Mouse (Mus musculus) neural tube, embryonic 15.5 days (tissue): ENCODE measurements at regions not wholly inside any gene's neighbourhood (a gene's known extent, or its start where the extent isn't known, plus 50 kb on each side); places are given as distances from the start of the nearest gene placed in this dataset.

ENCODE experiments used
- ATAC-seq: fragments of 200-750 bp; cut with Nextera tagmentation; 2 replicates; pipeline ENCODE4 v1.8.0; 2017; ENCODE audit warnings: mild to moderate bottlenecking, moderate TSS enrichment, moderate library complexity; ENCODE audit not compliant: low FRiP score
- H3K27ac ChIP-seq: fragments of 300-500 bp; sonication (generic); replicated peaks from 2 replicates; pipeline ENCODE4 v1.5.1; 2015; ENCODE audit warnings: mild to moderate bottlenecking, inconsistent platforms
- H3K27me3 ChIP-seq: fragments of 300-500 bp; sonication (generic); replicated peaks from 2 replicates; pipeline ENCODE4 v1.6.1; 2015; ENCODE audit warnings: inconsistent platforms
- H3K36me3 ChIP-seq: fragments of 300-500 bp; sonication (generic); 2 replicates; pipeline ENCODE4 v1.6.1; 2015; ENCODE audit warnings: inconsistent platforms
- H3K4me1 ChIP-seq: fragments of 300-500 bp; sonication (generic); 2 replicates; pipeline ENCODE4 v1.6.1; 2015; ENCODE audit warnings: inconsistent platforms
- H3K4me2 ChIP-seq: fragments of 300-500 bp; sonication (generic); 2 replicates; pipeline ENCODE4 v1.6.1; 2015; ENCODE audit warnings: inconsistent platforms, mild to moderate bottlenecking, moderate library complexity
- H3K4me3 ChIP-seq: fragments of 300-500 bp; sonication (generic); replicated peaks from 2 replicates; pipeline ENCODE4 v1.5.1; 2015; ENCODE audit warnings: mild to moderate bottlenecking, inconsistent platforms
- H3K9ac ChIP-seq: fragments of 300-500 bp; sonication (generic); replicated peaks from 2 replicates; pipeline ENCODE4 v1.6.1; 2015; ENCODE audit warnings: mild to moderate bottlenecking, inconsistent platforms
- H3K9me3 ChIP-seq: fragments of 300-500 bp; sonication (generic); replicated peaks from 2 replicates; pipeline ENCODE4 v1.6.1; 2016; ENCODE audit warnings: inconsistent platforms
- WGBS: fragments of 180-500 bp; shearing (Covaris S2); methylation state at CpG from one replicate; pipeline ENCODE4 v1.1.7; 2015; ENCODE audit warnings: mixed read lengths; 5-methylcytosine and 5-hydroxymethylcytosine counted together

- no peak overlapping the region for H3K9ac ChIP-seq
- no peaks in the 10 kb centered on the region for H3K9me3 ChIP-seq
- peak overlapping the region; percentile 20; the same call in 1 of the 2 replicates for H3K4me3 ChIP-seq
- H3K27ac ChIP-seq, result no peak overlapping the region
- peak overlapping the region; percentile 58 for H3K4me2 ChIP-seq
- H3K36me3 ChIP-seq, result no peaks in the 10 kb centered on the region
- H3K27me3 ChIP-seq, result 0 out of 2 replicates have a peak, but pooled peaks cover 6% of the 10 kb centered on the region
- 21% methylated on average over 14 of the region's 14 CpGs for WGBS
- H3K4me1 ChIP-seq, result peaks cover 17% of the 10 kb centered on the region
- ATAC-seq, result no peak
Observed at GRCm38 (mm10) chr13:71157656-71158299, 316.2 kb upstream of the Adamts16 start.

- WGBS, result 48% methylated on average over 1 of the region's 1 CpGs
- H3K27ac ChIP-seq, result no peak overlapping the region
- H3K9me3 ChIP-seq, result no peaks in the 10 kb centered on the region
- peaks cover 7% of the 10 kb centered on the region; the same call in 1 of the 2 replicates for H3K27me3 ChIP-seq
- H3K4me1 ChIP-seq, result 0 out of 2 replicates have a peak, but pooled peaks cover 7% of the 10 kb centered on the region
- no peak overlapping the region for H3K4me3 ChIP-seq
- H3K4me2 ChIP-seq, result no peak overlapping the region
- no peak overlapping the region for H3K9ac ChIP-seq
- no peaks in the 10 kb centered on the region for H3K36me3 ChIP-seq
- no peak for ATAC-seq
Observed at GRCm38 (mm10) chr13:71150092-71150491, 308.5 kb upstream of the Adamts16 start.

- 14% methylated on average over 5 of the region's 5 CpGs for WGBS
- H3K4me2 ChIP-seq, result no peak overlapping the region
- peaks cover 13% of the 10 kb centered on the region; the same call in 1 of the 2 replicates for H3K27me3 ChIP-seq
- no peak overlapping the region for H3K4me3 ChIP-seq
- H3K9me3 ChIP-seq, result no peaks in the 10 kb centered on the region
- peak; percentile 69 for ATAC-seq
- 0 out of 2 replicates have a peak, but pooled peaks cover 7% of the 10 kb centered on the region for H3K4me1 ChIP-seq
- H3K9ac ChIP-seq, result no peak overlapping the region
- no peaks in the 10 kb centered on the region for H3K36me3 ChIP-seq
- no peak overlapping the region for H3K27ac ChIP-seq
Observed at GRCm38 (mm10) chr13:71149303-71149696, 307.7 kb upstream of the Adamts16 start.

GRCm38 (mm10) chr13:71148491-71149302 is 307.1 kb upstream of the Adamts16 start:
- Histone ChIP-seq H3K27ac (no peak overlapping the region), H3K4me2 (no peak overlapping the region), H3K27me3 (peaks cover 13% of the 10 kb centered on the region; the same call in 1 of the 2 replicates), H3K9me3 (no peaks in the 10 kb centered on the region), H3K4me3 (no peak overlapping the region), H3K9ac (no peak overlapping the region), H3K4me1 (0 out of 2 replicates have a peak, but pooled peaks cover 7% of the 10 kb centered on the region), H3K36me3 (no peaks in the 10 kb centered on the region)
- 14% methylated on average over 8 of the region's 8 CpGs for WGBS
- ATAC-seq, result 0 out of 2 replicates have a peak, but pooled peaks have one; percentile 45

GRCm38 (mm10) chr13:71146859-71147443 is 305.3 kb upstream of the Adamts16 start:
- H3K36me3 ChIP-seq, result no peaks in the 10 kb centered on the region
- H3K9me3 ChIP-seq, result no peaks in the 10 kb centered on the region
- H3K27ac ChIP-seq, result no peak overlapping the region
- H3K4me2 ChIP-seq, result no peak overlapping the region
- H3K4me3 ChIP-seq, result no peak overlapping the region
- 73% methylated on average over 3 of the region's 3 CpGs for WGBS
- H3K4me1 ChIP-seq, result 0 out of 2 replicates have a peak, but pooled peaks cover 7% of the 10 kb centered on the region
- H3K9ac ChIP-seq, result no peak overlapping the region
- no peak for ATAC-seq
- peaks cover 16% of the 10 kb centered on the region; the same call in 1 of the 2 replicates for H3K27me3 ChIP-seq

- no peak overlapping the region for H3K9ac ChIP-seq
- ATAC-seq, result no peak
- no peaks in the 10 kb centered on the region for H3K36me3 ChIP-seq
- no peak overlapping the region for H3K27ac ChIP-seq
- WGBS, result 17% methylated on average over 11 of the region's 11 CpGs
- H3K4me1 ChIP-seq, result peaks cover 11% of the 10 kb centered on the region
- peak overlapping the region; percentile 5; the same call in 1 of the 2 replicates for H3K4me2 ChIP-seq
- no peaks in the 10 kb centered on the region for H3K9me3 ChIP-seq
- H3K4me3 ChIP-seq, result no peak overlapping the region
- H3K27me3 ChIP-seq, result peaks cover 8% of the 10 kb centered on the region; the same call in 1 of the 2 replicates
Observed at GRCm38 (mm10) chr13:71138745-71139312, 297.2 kb upstream of the Adamts16 start.

- 32% methylated on average over 5 of the region's 5 CpGs for WGBS
- ATAC-seq, result no peak
- Histone ChIP-seq H3K4me2 (no peak overlapping the region), H3K36me3 (no peaks in the 10 kb centered on the region), H3K9me3 (no peaks in the 10 kb centered on the region), H3K4me3 (no peak overlapping the region), H3K27me3 (0 out of 2 replicates have a peak, but pooled peaks cover 4% of the 10 kb centered on the region), H3K4me1 (peaks cover 11% of the 10 kb centered on the region), H3K9ac (no peak overlapping the region), H3K27ac (no peak overlapping the region)
Observed at GRCm38 (mm10) chr13:71135940-71136632, 294.5 kb upstream of the Adamts16 start.

GRCm38 (mm10) chr13:71121484-71121883 is 279.9 kb upstream of the Adamts16 start:
- 18% methylated on average over 1 of the region's 1 CpGs for WGBS
- no peaks in the 10 kb centered on the region for H3K9me3 ChIP-seq
- H3K4me3 ChIP-seq, result no peak overlapping the region
- H3K4me1 ChIP-seq, result no peaks in the 10 kb centered on the region
- H3K4me2 ChIP-seq, result no peak overlapping the region
- H3K36me3 ChIP-seq, result no peaks in the 10 kb centered on the region
- no peak overlapping the region for H3K9ac ChIP-seq
- H3K27me3 ChIP-seq, result peaks cover 8% of the 10 kb centered on the region
- no peak for ATAC-seq
- H3K27ac ChIP-seq, result no peak overlapping the region

GRCm38 (mm10) chr13:71108175-71108574 is 266.6 kb upstream of the Adamts16 start:
- H3K27me3 ChIP-seq, result peaks cover 17% of the 10 kb centered on the region
- no peak overlapping the region for H3K27ac ChIP-seq
- no peak overlapping the region for H3K4me2 ChIP-seq
- H3K9me3 ChIP-seq, result no peaks in the 10 kb centered on the region
- H3K9ac ChIP-seq, result no peak overlapping the region
- no peak for ATAC-seq
- no peaks in the 10 kb centered on the region for H3K36me3 ChIP-seq
- H3K4me3 ChIP-seq, result no peak overlapping the region
- H3K4me1 ChIP-seq, result peaks cover 13% of the 10 kb centered on the region
- 84% methylated on average over 8 of the region's 8 CpGs for WGBS

- Histone ChIP-seq H3K9me3 (no peaks in the 10 kb centered on the region), H3K27ac (no peak overlapping the region), H3K4me1 (peaks cover 13% of the 10 kb centered on the region), H3K36me3 (no peaks in the 10 kb centered on the region), H3K4me3 (peak overlapping the region; percentile 32), H3K27me3 (peaks cover 26% of the 10 kb centered on the region), H3K9ac (peak overlapping the region; percentile 41), H3K4me2 (peak overlapping the region; percentile 65)
- 11% methylated on average over 18 of the region's 18 CpGs for WGBS
- peak; percentile 92 for ATAC-seq
Observed at GRCm38 (mm10) chr13:71105229-71105838, 263.7 kb upstream of the Adamts16 start.
